Mouse (Mus musculus) kidney, adult 9 months (tissue): ENCODE measurements around the gene Tgfb2.

Experiments
- DNase-seq: peaks from one replicate; pipeline ENCODE4 v3.0.0; 2022

Tgfb2 gene

DNA sequence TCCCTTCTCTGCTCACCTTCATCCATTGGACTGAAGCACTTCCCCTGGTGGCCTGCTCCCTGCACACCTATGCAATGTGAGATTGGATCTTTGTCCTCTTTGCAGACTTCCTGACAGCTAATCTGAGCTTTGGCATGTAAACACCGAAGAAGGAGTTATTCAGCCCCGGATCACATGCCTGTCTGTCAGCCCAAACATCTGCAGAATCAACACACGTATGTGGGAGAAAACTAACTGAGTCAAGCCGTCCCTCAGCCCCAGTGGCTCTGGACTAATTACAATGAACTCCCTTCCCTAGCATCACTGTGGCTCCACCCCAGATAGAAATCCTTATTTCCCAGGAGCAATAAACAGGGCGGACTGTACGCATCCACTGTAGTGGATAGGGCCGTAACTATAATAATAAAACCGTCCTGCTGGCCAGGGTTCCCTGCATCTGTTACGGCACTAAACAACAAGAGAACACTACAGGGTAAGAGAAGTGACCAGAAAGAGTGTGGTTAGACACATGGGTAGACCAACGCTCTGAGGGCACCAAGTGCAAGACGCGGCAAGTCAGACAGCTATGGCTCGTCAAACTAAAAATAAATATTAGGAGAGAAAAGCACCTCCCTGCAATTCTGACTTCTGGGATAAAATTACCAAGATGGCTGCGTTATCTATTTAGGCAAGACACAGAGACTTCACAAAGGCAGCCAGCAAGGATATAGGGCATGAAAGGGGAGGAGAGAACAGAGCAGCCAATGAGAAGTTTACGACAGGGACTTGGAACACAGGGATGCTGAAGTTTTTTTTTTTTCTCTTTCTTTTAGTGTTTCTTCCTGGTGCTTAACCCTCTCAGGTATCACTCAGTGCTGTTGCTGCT, 3.2 kb downstream of the Tgfb2 start:
- no peak for DNase-seq

DNA sequence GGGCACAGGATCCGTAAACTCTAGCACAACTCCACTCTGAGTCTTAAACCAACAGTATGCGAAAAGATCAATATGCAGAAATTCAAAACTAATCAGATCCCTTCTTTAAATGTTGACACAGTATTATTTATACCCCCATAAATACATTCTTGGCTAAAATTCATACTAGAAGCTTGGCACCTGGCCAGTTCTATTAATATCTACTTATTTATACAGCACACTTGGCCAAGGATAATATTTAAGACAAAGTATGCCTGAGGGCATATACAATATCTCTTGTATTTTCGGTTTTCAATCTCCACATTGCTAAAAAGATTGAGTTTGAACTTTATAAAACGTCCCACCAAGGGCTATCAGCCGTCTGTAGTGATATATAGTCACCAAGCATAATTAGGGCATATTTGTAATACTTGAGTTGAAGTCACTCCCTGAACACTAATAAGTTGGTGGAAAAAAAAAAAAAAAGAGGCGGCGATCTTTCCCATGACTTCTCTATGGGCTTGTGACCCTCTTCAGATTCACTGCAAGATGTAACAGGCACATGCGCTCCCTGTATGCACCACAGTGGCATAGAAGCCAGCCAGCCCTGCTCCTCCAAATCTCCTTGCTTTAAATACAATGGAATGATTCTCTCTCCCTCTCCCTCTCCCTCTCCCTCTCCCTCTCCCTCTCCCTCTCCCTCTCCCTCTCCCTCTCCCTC, 4.4 kb downstream of the Tgfb2 start:
- DNase-seq, result no peak

DNA sequence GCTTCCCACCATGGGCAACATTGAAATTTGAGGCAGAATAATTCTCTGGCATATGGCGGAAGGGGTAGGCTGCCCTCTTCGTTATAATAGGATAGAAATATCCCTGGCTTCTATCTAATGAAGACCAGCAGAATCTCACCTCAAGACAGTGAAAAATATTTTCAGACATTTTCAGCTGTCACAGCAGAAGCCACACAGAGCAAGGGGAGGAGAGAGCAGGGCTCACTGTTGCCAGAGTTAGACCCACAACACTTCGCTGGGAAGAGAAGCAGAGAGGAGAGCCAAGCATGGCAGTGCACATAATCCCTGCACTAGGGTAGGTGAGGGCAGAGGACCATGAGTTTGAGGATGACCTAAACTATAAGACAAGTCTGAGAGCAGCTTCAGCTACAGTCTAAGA, 5.3 kb downstream of the Tgfb2 start:
- DNase-seq, result no peak

DNA sequence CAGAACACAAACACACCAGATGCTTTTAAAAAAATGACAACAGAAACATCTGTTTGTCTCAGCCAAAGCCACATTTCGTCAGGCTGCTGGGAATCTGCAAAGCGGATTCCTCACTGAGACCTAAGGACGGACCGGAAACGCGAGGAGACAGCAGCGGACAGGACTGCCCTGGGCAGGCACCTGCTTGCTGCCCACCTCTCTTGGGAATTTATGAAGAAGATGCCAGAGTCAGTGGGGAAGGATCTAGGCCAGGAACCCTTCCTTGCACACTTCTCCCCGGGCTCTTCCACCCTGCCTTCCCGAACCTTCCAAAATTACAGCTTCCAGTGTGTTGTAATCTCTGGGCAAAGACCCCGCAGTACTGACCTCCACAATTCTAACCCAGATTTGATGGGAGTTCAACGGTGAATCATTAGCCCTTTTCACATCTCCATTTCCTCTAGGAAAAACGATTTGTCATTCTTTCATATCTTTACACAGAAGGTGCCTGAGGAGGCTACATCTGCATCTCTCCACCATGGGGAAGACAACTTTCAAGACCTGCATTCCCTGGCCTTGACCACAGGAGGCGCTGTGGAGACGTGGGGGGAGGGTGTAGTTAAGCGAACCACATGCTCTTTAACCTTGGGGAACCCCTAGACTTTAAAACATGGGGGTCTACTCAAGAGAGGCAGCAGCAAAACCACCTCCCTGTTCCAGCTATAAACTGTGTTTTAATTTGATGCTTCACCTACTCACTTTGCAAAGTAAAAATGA, 7.0 kb downstream of the Tgfb2 start:
- DNase-seq, result no peak

DNA sequence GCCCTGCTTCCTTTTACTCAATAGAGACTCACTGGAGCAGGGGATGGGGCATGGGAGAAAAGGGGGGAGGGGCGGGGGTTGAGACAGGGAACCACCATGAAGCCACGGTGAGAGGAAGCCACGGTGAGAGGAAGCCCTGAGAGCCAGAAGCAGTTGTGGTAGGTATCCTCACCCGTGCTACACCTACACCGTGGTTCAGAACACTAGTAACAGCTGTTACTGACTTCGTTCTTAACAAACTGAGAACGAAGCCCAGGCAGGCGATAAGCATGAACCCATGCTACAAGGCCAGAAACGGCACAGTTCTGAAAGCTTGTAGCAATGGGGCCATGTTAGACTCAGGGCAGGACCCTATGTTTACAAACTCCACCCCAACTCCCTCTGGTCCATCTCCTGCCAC, 9.6 kb downstream of the Tgfb2 start:
- no peak for DNase-seq

DNA sequence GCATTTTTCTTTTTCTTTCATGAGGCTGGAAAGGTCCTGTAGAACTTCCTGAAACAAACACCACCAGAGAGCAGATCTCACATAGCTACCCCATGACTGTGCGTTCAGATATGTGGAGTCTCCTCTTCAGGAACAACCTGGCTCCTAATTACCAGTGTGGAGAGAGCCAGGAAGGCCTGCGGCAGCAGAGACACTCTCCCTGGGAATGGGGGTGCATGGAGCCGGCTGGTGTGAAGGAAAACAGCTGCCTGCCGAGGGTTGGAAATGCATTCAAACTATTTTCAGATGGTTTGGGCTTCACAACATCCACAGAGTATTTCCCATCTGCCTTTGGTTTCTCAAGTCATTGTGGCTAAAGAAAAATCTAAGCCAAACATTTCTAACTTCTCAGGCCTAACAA, 10.4 kb downstream of the Tgfb2 start:
- DNase-seq, result no peak

DNA sequence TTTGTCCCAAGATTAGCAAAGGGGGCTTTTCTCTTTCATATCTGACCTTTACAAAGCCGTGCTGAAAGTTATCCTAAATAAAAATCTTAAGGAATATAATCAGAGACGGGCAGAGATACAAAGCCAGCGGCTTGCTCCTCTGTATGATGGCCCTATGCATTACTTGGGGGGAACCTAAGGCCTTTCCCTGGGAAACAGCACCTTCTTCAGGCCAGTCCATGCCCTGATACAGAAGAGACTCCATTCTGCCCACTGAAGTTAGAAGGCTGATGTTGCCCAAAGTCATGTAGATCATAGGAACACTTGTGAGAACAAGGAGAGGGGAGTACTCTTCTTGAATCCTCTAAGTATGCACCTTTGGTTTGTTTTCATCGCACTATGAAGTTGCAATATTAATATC, 13.4 kb downstream of the Tgfb2 start:
- DNase-seq, result no peak

DNA sequence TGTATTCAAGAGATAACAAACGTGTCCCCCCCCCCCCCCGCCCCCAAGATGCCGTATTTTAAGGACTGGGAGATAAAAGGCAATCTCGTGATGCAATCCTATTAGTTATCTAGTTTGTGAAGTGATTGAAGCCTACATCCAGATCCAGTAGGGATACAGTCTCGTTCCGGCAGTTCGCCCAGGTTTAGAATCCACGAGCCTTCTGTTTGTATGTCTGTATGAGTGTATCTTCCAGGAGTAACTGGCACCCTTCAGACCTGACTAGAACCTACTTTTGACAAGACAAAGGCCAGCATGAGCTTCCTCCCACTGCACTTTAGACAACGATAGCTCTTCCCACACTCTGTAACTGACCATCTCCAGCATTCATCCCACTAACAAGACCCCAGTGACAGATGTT, 14.1 kb downstream of the Tgfb2 start:
- DNase-seq, result no peak

DNA sequence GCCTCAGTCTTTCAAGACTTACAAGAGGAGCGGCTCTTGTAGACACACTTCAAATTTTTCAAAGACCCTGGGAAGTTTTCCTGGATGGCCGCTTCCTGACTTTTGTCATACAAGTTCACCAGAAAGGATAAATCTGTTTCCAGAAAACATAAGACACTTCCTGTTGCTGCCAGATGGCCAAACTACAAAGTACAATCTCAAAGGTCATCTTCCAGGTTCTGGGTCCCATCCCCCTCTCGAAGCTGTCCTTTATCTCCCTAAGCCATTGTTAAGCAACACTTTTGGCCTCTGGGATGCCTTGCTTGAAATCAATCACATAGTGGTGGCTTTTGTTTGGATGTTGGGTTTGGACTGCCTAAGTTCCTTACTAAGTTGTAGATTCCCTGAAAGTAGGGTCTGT, 21.7 kb downstream of the Tgfb2 start:
- DNase-seq, result peak; percentile 32

DNA sequence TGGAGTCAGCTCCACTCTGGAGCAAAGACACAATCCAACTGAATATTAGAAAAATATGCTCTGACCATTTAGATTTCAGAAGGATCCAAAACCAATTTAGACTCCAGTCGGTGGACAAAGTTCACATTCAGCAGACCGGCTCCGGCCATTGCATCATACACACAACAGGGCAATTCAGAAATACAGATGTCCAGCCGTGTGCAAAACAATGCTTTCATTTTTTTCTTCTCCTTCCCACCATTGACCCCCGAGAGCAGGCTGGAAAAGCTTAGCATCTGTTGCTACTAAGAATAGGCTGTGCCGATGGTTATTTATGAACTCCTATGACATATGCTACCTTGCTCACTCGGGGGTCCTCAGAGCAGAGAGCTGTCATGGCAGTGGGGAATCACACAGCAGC, 23.2 kb downstream of the Tgfb2 start:
- no peak for DNase-seq

DNA sequence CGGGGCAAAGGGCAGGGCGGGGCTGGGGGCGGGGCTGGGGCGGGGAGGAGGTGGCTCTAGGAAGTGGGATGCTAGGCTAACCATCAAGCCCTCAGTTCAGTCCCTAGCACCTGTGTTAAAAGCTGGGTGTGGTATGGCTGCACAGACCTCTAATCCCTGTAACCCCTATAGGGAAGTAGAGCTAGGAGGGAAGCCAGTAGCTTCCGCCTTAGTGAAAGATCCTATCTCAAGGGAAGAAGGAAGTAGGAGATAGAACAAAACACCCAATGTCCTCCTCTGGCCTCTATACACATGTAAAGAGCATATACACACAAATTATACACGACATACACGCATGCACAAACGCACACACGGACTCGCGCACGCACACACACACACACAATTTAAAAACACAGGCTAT, 28.2 kb downstream of the Tgfb2 start:
- no peak for DNase-seq

DNA sequence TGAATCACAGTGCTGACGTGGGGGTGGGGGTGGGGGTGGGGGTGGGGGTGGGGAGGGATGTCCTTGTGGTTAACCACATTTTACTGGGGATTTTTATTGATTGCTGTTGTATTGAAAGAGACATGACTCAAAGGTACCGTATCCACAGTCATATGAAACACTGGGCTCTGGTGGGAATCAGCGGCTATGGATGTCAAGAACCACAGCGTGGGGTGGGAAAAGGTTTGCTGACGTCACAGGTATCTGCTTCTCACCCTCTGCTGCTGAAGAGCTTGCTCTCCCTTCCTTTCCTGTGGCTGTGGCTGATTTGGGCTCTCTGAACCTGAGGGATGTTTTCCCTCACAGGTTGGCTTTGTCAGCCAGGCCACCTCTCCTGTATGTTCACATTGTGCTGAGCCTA, 29.6 kb downstream of the Tgfb2 start:
- DNase-seq, result no peak

DNA sequence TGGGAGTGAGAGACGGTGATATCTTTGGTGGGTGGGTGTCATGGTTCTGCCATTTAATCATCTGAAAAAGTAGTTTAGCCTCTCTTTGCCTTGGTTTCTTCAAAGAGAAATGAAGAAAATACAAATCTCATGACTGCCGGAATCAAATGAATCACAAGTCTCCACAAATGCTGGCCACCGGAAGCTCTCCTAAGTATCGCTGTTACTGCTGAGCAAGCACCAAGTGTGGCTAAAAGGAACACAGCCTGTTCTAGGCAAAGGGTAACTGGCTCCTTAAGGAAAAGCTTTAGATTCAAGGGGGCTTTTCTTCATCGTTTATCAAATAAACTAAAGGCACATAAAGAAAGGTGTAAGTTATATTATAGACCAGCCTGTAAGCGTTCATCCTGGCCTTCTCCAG, 30.5 kb downstream of the Tgfb2 start:
- no peak for DNase-seq

DNA sequence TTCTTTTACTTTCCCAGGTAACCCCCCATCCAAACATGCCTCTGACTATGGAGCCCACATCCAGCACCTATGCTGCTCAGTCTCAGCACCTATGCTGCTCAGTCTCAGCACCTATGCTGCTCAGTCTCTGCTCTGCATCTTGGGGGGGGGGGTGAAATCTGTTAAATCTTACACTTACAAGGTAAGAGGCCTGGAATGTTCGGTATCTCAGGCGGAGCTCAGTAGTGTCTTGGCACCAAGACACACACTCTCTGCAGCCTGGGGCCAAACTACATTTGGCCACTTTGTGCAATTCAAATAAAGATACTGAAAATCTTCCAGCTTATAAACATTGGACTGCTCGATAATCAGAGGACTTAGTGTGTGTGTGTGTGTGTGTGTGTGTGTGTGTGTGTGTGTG, 31.2 kb downstream of the Tgfb2 start:
- DNase-seq, result no peak

DNA sequence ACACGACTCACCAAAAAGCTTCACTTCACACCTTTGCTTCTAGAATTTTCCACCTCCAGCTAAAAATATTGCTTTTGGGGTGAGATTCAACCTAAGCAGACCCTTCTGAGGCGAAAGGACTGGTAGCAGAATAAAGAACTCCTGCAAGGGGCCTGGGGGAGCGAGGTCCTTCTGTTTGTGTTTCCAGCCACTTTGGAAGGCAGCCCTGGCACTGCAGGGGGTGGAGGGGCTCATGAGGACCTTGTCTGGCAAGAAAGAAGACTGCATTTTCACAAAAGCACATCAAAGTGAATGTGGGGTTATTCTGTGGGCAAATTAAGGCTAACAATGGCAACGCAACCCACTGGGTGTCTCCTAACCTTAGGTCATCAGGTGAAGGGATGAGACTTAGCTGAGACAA, 32.6 kb downstream of the Tgfb2 start:
- no peak for DNase-seq

DNA sequence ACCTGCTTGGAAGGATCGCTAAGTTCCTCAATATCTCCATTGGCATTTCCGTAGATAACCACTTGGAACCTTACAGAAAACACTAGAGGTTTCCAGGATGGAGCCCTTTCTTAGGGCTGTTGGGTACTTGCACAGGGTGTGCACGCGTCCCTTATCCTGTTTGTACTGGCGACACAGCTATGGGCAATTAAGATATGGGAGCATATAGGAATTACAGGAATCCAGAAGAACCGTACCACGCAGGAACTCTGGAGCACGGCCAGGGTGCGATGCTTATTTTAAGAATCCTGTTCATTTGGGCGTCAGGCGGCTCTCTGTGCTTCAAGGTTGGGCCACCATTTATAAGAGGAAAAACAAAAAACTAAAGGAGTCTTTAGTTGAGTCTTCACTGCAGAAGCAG, 42.4 kb downstream of the Tgfb2 start:
- DNase-seq, result no peak

DNA sequence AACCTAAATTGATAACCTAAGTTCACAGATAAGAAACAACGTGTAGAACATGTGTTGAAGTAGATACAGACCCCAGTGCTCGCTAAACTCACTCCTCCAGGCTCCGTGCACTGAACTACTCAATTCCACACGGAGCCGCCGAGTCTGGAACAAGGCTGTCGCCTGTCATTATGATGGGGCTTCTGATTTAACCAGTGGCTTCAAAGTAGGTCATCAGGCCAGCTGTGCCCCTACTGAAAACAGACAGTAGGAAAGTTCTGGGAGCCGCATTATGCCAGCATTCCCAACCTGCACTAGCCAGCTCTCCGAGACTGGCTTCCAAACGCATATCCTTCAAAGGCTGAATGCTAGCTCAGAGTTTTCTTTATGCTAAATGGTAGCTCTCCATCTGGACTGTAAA, 42.8 kb downstream of the Tgfb2 start:
- DNase-seq, result no peak

DNA sequence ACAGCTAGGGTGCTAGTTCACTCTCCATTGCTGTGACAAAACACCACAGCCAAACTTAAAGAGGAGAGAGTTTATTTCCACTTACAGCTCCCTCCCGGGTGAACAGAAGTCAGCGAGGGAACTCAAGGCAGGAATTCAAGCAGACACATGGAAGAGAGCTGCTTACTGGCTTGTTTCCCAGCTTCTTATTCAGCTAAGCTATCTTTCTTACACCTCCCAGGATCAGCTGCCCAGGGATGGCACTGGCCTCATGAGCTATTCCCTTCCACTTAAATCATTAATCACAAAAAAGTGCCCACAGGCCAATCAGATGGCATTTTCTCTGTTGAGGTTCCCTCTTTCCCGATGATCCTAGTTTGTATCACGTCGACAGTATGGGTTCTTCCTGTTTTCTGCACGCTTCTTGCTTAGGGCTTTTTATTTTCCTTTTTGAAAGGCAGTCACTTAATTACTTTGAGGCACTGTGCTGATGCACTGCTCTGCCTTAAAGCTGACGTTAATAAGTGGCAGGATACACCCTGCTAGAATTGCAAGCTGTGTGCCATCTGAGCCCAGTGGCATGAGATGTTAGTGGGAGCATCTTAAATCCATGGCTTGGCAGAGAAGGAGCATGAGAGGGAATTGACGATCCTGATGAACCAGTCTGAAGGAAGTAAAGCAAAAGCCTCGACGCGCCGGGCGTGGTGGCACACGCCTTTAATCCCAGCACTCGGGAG, 44.4 kb downstream of the Tgfb2 start:
- no peak for DNase-seq

DNA sequence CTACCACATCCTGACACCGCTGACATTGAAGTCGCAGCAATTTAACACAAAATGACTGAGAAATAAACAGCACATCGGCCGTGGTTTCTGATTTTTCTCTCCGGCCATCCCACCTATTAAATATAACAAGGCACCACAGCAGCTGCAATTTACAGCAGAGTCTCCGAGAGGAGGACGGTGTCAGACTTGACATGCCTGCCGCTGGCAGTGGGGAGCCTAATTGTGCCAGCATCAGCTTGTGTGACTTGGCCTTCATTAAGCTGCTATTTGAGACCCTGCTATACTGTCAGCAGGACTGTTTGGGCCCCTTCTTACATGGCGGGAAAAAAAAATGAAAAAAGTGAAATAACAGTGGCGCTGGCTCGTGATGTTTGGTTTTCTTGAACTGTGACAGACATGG, 47.0 kb downstream of the Tgfb2 start:
- DNase-seq, result no peak

DNA sequence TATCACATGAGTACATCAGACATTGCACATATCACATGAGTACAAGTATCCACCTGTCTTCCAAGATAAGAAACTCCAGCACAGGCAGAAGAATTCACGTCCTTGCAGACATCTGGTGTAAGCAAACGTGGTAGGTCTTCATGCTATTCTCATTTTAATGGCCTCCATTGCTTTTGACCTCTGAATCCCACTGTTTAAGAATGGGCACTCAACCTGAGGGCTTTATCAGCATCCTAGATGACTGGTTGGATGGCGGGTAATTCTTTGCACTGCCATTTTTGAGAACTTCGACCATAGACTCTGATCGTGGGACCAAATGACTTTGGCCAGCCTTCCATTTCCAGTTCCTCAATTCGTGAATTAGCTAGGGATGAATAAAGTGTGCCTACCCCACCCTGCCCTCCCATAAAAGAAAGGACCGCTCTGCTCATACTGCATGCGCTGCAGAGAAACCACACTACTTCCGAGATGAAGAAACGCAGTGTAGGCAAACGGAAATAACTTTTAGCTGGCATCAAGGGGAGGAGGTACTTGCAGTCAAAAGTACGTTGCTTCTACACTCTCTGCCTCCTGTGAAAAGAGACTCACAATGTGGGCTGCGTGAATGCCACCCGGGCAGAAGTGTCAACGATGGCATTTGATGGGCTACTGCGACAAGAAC, 48.1 kb downstream of the Tgfb2 start:
- no peak for DNase-seq

DNA sequence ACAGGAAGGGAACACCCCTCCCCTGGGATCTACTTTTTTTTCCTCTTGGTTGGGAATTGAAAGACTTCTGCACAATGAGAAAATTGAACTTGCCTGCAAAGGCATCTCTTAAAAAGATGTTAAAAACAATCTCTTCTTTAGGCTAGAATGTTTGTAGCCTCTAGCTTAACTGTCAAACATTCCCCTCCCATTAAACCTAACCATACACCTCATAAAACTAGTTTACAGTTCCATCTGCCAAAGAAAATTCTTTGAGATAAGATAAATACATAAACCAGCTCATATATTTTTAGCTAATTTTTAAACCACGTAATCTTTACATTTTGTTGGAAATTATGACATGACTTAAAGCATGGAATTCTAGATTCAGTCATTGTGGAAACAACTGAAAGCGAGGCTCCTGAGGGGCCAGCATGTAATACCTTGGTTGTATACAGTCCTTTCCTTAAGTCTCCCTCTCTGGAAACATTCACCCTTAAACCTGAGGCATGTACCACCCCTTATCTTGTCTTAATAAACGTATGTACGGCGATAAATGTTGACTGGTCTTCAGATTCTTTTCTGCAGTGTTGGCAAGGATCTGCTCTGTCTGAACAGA, 49.0 kb downstream of the Tgfb2 start:
- no peak for DNase-seq

DNA sequence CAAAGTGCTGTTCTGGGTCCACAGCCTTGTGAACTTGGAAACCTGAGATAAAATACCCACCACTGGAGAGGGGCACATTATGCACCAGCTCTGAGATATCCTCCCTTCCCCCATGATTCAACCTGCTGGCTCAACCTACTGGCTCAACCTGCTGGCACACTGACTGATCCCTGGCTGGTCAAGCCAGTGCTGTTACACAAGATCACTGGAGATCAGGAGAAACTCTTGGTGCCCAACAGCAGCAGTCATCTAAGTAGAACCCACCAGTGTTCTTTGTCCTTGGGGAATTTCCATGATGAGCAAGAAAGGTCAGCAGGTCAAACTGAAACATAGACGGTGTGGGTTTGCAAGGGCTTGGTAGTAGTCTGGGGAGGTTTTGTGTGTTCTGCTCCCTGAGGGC, 49.6 kb downstream of the Tgfb2 start:
- DNase-seq, result no peak
